Mouse (Mus musculus) cerebellum, adult 11 months (tissue): Measurements from ENCODE around the gene Shroom2.
"Not testable (repeated sequence)": the region's sequence is repeated elsewhere in the genome, so short reads cannot be mapped to it uniquely, and the experiment has no call there.

Experiments used
- DNase-seq: peaks from one replicate; pipeline ENCODE4 v3.0.0; 2022

Gene Shroom2

GRCm38 (mm10) chrX:152768891-152769599 is at the start of gene Shroom2:
TSS of gene Shroom2 (minus strand) at chrX:152769465.
- DNase-seq: no peak

DNA sequence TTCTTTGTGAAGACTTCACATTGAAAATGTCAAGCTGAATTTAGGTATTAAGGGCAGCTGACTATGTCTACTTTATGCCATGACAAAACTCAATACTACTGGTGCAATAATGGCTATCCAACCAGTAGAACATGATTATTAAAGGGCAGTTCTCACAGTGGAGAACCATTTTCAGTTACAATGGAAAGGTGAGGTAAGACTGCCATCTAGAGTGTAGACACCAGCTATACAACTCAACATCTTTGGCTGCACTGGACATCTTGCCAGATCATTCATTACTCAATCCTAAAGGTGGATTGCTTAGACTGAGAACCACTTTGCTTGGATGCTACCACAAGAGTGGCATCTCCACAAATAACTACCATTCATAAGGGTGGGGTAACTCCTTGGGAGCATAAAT is 49.7 kb upstream of the Shroom2 start:
- no peak for DNase-seq

- DNase-seq: no peak
Observed at GRCm38 (mm10) chrX:152813339-152813738, 44.1 kb upstream of the Shroom2 start.

DNA sequence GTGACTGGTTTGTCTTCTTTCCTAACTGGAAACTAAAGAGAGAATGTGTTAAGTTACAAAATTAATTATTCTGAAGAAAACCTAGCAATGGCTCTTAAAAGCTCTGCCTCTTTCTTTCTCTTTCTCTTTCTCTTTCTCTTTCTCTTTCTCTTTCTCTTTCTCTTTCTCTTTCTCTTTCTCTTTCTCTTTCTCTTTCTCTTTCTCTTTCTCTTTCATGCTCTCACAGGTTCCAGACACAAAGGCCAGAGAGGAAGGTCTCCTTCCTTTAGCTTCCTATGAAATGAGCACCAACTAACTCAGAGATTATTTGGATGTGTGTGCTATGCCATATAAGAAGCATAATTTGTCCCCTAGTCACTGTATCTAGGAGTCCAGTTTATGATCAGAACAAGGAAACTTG is 36.1 kb upstream of the Shroom2 start:
- DNase-seq: no peak

- no peak for DNase-seq
Observed at GRCm38 (mm10) chrX:152788611-152789010, 19.3 kb upstream of the Shroom2 start.

- DNase-seq: no peak
Observed at GRCm38 (mm10) chrX:152788129-152788528, 18.9 kb upstream of the Shroom2 start.

GRCm38 (mm10) chrX:152781720-152782403 is 12.6 kb upstream of the Shroom2 start, which contains the start of gene Gpr143:
TSS of gene Gpr143 (plus strand) at chrX:152781921.
- DNase-seq: no peak

DNA sequence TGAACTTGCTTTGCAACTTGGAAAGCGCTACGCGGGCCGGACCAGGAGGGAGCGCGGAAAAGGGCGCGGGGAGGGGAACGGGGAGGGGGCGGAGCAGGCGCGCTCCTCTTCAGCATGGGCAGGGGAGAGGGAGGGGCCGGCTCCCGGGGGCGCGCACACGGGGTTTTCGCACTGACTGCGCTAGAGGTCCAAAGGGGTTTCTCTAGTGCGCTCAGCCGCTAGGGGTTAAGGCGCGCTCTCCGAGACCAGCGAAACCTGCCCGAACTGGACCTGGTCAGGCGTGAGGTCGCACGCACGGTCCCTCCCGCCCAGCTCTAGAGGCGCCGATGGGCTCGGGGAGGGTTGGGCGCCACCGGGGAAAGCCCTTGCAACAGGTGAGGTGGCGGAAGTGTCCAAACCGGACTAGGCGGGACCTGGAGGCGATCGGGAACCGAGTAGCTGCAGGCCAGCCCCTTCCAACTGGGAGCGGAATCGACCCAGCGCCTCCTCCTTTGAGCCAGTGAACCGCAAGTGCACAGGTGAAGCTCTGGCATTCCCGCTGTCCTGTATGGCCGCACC is 414 bp upstream of the Shroom2 start:
- DNase-seq: no peak

DNA sequence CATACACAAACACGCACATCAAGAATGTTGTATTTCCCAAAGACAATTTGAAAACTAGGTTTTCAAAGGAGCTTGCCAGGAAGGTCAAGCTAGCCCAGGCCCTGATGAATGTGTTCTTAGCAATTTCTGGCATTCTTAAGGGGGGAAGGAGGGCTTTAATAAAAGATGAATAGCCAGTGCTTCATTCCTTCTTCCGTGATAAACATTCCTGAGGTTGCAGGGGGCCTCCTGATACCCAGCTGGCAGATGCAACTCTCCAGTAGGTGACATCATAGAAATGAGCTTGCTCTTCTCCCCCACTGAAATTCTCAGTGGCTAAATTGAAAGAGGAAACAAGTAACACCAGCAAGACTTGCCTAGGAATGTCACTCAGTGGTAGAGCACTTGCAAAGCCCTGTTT is 5.1 kb downstream of the Shroom2 start:
- DNase-seq: no peak

DNA sequence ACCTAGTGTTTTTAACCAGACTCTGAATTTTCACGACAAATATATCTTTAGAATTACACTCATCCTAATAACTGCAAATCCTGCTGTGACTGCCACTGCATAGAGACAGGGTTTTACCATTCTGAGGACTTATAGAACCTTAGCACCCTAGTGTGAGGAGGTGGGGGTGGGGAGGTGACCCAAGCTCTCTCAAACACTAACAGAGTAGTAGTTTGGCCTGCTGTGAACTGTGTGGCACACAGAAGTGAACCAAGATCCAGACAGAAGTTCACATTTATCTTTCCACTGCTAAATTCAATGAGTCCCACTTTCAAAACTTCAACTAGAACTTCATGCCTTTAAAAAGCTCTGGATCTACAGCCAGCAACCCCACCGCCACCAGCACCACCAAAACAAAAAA is 6.4 kb downstream of the Shroom2 start:
- DNase-seq: no peak

GRCm38 (mm10) chrX:152762437-152762836 is 6.8 kb downstream of the Shroom2 start:
- no peak for DNase-seq

DNA sequence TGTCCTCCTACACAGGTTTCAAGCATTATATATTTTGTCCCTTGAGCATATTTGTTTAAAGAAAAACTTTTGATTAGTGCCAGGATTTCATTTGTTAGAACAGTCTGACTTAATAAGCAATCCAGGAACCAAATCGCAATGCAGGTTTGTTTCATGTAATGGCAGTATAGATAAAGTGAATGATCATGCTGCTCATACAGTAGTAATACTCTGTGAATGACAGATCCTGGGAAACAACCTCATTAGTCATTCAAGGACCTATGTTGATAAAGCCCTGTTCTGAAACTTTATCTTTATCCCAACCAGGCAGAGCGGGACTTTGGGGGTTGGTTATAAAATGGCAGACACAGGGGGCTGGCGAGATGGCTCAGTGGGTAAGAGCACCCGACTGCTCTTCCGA is 13.0 kb downstream of the Shroom2 start:
- no peak for DNase-seq

GRCm38 (mm10) chrX:152755819-152756218 is 13.4 kb downstream of the Shroom2 start:
- no peak for DNase-seq

GRCm38 (mm10) chrX:152745925-152746324 is 23.3 kb downstream of the Shroom2 start:
- DNase-seq: no peak

GRCm38 (mm10) chrX:152743642-152744041 is 25.6 kb downstream of the Shroom2 start:
- DNase-seq: no peak

DNA sequence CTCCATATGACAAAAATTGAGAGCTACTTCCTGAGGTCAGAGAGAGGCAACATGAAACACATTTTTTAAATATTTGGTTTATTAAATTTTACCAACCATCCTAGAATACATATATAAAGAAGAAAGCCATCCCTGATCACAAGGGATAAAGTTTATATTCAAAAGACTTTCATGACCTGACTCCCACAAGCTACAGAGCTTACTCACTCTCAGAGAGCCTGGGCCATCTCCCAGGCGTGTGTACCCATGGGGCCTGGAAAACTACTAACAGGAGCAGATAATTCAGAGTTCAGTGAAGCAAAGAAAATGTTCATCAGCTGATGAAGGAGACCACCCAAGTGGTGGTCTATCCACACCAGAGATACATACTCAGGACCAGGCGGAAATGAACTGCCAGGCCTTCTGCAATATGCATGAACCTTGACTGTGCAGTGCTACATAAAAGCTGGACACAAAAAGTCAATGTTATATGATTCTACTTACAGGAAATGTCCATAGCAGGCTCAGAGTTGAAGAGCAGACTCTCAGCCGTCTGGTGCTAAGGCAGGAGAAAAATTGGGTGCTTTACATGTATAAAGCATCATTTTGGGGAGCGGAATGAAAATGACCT is 30.4 kb downstream of the Shroom2 start:
- DNase-seq: no peak

GRCm38 (mm10) chrX:152738191-152738590 is 31.1 kb downstream of the Shroom2 start:
- DNase-seq: no peak

DNA sequence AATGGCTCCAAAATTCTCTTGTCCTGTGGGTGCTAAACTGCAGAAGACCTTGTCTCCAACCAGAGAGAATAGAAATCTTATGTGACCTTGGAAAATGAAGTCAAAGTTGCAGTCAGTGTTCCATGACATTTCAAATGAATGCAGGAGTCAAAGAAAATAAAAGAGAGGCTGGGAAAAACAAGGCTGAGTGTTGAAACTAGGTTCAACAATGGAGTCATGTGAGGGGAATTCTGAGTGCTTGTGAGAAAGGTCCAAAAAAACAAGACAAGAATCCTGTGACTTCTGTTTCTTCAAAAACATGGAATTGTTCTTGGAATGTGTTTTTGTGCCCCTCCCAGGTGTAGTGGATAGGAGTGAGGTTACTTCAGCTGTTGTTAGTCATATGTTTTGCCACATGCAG is 34.0 kb downstream of the Shroom2 start:
- no peak for DNase-seq

- DNase-seq: no peak
Observed at GRCm38 (mm10) chrX:152716693-152717092, 52.6 kb downstream of the Shroom2 start.

- DNase-seq: not testable (repeated sequence)
Observed at GRCm38 (mm10) chrX:152710715-152711114, 58.5 kb downstream of the Shroom2 start.

DNA sequence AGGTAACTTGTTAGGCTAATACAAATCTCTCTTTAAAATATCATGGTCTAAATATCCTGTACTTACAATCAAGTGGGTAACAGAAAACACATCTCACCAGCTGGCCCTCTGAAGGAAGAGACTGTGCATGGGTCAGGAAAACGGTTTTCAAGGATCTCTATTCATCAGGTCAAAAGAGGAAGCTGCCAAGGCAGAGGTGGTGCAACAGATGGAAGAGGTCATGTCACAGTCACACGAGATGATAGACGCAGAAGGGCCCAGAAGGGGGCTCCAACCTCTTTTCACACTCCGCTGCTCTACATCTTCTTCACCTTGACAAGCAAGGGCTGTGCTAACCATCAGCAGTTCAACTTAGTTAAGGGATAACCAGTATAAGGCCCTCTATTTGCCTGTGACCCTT is 60.9 kb downstream of the Shroom2 start:
- DNase-seq: no peak

GRCm38 (mm10) chrX:152705397-152705796 is 63.9 kb downstream of the Shroom2 start:
- no peak for DNase-seq

GRCm38 (mm10) chrX:152703624-152704023 is 65.6 kb downstream of the Shroom2 start:
- no peak for DNase-seq

- DNase-seq: no peak
Observed at GRCm38 (mm10) chrX:152701679-152702078, 67.6 kb downstream of the Shroom2 start.
